Mouse (Mus musculus) urinary bladder, postnatal 14 days (tissue): ENCODE data around the gene Tgfbr1.
A peak's percentile ranks its signal among the peaks of the same experiment; 100 is the strongest.

ENCODE experiments used
- DNase-seq: peaks from one replicate; pipeline ENCODE4 v3.0.0; 2021; ENCODE audit warnings: low spot score

Gene Tgfbr1

GRCm38 (mm10) chr4:47422946-47423345 lies 69.9 kb downstream of the Tgfbr1 start:
- DNase-seq = no peak

- no peak for DNase-seq
Measured at GRCm38 (mm10) chr4:47424376-47424775, 71.4 kb downstream of the Tgfbr1 start.

- no peak for DNase-seq
Measured at GRCm38 (mm10) chr4:47425247-47425830, 72.3 kb downstream of the Tgfbr1 start.

DNA sequence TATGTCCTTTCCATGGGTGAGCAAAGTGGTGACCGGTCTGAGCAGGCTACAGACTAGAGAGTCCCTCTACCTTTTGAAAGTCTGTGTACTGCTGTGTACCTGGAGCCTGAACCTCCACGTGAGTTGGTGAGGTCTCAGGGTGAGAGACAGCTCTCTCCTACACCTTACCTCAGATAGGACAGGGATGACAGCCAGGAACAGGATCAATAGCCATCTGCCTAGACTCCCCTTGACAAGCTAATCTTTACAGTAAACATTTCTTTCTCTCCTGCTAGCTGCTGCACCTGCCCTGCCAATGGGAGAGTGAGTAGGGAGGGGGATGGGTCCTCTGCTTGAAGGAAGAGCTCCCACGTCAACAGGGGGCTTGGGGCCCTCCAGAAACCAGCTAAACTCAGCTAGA lies 74.6 kb downstream of the Tgfbr1 start:
- DNase-seq = no peak

DNA sequence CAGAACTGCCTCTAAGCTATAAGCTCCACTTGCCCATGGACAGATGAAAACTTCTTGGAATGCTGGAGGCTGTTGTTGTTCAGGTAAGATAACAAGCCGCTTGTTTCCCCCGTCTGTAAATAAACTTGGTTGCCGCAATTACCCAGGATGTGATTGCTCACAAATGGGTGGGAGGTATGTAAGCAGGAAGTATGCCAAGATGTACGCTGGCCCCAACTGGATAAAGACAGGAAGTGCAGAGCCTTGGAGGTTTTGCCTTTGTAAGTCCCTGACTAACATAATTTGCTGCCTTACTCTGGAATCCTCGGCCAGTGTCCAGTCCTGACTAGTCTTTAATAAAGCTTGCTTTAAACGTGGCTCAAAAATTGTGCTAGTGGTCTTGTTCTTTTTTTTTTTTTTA lies 77.5 kb downstream of the Tgfbr1 start:
- DNase-seq = no peak

- no peak for DNase-seq
Measured at GRCm38 (mm10) chr4:47431081-47431480, 78.1 kb downstream of the Tgfbr1 start.

DNA sequence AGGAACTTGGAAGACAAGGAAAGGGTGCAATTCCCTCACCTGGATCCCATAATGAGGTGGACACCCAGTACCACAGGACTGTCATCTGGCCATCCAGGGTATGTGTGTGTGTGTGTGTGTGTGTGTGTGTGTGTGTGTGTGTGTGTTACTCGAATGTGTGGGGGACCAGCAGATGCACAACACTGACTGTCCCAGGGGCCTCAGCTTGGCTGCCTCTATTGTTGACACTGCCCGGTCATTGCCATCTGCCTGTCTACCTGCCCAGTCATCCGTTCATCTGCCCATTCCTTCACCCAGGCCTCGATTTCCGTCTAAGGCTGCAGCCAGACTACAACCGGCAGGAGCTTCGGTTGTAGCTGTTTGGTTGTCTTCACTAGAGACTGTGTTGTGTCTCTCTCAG lies 79.7 kb downstream of the Tgfbr1 start:
- no peak for DNase-seq

DNA sequence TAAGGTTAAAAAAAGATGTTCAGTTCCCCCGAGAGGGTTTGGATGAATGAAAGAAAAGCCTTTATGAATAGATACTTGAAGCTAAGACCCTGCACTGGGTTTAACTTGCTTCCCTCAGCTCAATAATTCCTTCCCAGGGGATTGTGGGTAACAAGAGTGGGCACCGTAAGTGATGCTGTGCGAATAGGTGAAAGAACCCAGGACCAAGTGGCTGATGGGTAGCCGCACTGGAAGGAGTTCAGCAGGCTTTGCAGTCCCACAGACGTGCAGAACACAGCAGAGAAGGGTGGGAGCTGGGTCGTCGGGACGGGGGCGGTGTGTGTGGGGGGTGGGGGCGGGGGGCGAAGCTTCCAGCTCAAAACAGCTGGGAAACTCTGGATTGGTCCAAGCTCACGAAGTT lies 82.1 kb downstream of the Tgfbr1 start:
- no peak for DNase-seq

DNA sequence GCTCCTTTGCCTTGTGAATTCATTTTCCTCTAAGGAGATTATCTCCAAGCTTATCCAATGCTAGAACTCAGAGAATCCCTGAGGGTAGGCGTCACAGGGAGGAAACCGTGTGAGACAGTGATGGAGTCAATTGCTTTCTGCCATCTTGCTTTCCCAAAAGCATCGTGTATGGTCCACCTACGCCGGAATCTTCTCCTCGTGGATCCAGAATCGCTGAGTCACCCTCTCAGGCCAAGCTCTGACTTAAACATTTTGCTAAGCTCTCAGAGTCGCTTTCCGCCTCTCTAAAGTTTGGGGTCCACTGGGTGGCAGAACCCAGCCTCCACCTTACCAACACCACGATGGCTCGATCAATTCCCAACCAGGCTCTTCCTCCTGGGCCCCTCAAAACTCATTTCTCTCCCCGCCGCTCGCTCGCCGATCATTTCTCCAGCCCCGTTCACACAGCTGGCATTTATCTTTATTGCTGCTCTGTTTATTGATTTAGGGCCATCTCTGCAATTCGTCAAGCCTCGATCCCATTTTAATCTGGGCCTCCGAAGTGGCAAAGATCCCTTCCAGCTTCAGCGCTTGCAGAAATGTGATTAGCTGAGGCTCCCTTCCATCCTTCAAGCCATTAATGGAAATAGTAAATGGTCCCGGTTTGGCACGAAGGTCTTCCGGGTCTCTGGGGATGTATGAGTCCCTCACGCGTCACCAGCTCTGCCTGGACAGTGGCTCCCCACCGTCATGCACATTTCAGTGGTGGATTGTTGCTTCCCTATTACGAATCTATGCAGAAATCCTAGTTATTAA lies 82.7 kb downstream of the Tgfbr1 start:
- no peak for DNase-seq

DNA sequence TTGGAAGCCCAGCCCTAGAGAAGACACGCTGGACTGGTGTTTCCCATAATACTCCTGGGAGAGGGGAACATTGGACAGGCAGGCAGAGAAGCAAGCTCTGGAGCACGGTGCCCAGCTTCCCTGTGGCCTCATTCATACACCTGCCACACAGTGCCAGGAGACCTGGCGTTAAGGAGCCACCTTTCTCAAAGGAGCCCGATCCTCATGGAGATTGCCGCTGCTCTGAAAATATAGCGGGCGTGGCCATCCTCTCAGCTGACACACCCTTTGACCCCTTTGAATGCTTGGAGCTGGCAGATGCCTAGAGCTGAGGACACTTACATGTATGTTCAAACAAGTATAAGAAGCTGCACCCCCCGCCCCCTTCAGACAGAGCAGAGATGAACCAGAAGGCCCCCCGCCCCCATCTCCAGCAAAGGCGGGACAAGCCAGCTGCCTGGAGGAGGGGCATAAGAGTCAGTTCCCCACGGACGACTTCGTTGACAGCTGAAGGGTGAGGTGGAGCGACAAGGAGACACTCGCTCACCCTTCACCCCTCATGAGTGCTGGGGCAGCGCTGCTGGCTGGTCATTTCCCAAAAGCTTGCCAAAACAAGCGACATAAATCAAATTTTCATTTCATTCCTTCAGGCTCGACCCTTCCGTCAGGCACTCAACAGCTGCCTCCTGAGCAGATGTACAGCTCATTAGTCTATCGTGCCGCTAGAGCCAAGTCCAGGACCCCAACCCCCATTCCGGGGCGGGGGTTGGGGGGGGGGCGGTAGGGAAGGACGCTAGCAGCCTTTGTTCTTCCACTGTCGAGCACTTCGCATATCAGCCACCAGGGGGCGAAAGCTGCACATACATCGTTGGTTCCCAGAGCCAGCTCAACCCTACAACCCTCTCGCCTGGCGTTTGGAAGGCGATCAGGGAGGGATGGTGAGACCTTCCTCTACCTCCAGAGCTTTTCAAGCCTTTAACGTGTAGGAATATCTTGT lies 84.6 kb downstream of the Tgfbr1 start:
- peak; percentile 87 for DNase-seq

- no peak for DNase-seq
Measured at GRCm38 (mm10) chr4:47438956-47439355, 85.9 kb downstream of the Tgfbr1 start.

DNA sequence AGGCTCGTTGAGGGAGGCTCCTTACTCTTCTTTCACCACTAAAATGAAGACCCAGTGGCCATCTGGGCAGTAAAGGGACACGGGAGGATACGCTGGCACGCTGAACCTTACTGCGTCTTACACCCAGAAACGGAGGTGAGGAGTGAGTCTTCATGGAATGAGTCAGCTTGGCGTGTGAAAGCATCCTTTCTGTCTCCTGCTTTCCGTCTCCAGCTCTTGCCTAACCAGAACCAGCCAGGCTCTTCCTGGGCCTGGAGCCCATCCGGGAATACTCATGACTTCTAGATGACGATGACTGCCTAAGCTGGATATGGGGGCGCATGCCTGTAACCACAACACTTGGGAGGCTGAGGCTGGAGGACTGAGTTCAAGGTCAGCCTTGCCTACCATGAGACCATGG lies 87.9 kb downstream of the Tgfbr1 start:
- DNase-seq = no peak

GRCm38 (mm10) chr4:47448526-47448925 lies 95.5 kb downstream of the Tgfbr1 start:
- DNase-seq = no peak

GRCm38 (mm10) chr4:47449116-47449515 lies 96.1 kb downstream of the Tgfbr1 start:
- DNase-seq = no peak

- no peak for DNase-seq
Measured at GRCm38 (mm10) chr4:47449586-47450522, 96.8 kb downstream of the Tgfbr1 start.
